Mouse (Mus musculus): ENCODE data around the gene Usp31. TPM values are rescaled to one million over a fixed set of nuclear protein-coding genes. Genes with fewer than 3 reads are reported as not detected.

Usp31 gene
- total RNA-seq (2021): 10 to 100 TPM; 58.9 to 60.3 TPM

GRCm38 (mm10) chr7:121707073-121707667, at the start of gene Usp31:
Usp31 (minus strand) TSS chr7:121707253.
- DNase-seq (ENCODE audit: extremely low spot score in 1 of 2, low spot score in 1 of 2): peak; percentile 78 to 86

- no peak for DNase-seq (ENCODE audit: extremely low spot score in 1 of 2, low spot score in 1 of 2)
These were observed 47.7 kb upstream of the Usp31 start for GRCm38 (mm10) chr7:121754748-121755147.

- no peak for DNase-seq (ENCODE audit: extremely low spot score in 1 of 2, low spot score in 1 of 2)
These were observed 43.2 kb upstream of the Usp31 start for GRCm38 (mm10) chr7:121750244-121750643.

DNA sequence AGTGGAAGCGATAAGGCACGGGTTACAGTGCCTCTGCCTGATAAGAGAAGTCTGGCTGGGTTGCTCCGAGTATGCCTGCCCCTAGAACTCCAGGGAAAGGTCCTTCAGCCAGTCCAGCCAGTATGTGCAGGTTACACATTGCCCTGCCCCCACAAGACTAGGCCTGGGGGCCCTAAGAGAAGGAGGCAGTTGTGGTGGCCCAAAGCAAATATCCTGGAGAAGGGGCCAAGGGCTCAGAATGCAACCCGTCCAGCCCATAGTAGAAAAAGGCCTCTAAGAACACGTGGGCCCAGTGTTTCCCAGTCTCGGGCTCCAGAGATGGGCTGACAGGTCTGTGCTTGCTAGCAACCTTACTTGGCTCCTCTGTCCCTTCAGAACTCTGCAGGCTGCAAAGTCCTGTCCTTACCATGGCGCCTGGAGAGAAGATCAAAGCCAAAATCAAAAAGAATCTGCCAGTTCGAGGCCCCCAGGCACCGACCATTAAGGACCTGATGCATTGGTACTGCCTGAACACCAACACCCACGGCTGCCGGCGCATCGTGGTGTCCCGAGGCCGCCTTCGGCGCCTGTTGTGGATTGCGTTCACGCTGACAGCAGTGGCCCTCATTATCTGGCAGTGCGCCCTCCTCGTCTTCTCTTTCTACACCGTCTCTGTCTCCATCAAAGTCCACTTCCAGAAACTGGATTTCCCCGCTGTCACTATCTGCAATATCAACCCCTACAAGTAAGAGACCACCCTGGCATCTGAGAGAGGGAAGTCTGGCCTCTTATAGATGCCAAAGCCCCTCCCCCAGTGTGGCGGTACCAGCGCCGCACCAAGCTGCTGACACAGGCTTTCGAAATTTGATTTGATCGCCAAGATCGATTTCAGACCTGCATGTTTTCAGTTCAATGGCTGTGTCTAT, 30.7 kb upstream of the Usp31 start:
- peak in 1 of 2 experiments; percentile 4 for DNase-seq (ENCODE audit: extremely low spot score in 1 of 2, low spot score in 1 of 2)

DNA sequence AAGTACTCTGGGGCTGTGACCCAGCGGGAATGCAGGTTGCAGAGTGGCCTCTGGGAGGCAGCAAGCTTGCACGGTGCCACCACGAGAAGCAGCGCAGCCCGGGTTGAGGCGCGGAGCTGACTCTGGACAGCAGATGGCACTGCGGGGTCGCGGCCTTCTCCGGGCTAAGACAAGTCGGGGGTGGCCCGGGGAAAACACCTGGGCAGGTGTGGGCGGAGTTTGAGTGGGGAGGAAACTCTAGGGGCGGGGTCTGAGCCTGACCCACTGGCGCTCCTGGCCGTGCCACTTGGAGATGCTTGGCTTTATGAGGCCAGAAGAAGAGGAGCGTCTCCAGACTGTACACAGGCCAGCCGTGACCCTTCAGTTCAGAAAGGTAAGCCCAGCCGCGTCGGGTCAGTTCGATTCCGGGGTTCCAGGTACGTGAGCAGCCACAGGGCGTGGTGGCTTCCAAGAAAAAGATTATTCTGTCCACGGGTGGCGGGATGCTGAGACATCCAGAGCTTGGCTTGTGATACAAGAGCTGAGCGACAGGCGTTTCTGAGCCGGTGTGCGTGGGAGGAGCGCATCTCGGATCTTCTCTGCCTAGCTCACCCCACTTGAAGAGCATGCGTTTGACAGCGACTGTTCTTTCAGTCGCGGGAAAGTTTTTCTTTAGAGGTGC, 27.2 kb upstream of the Usp31 start, which contains the start of gene Scnn1g:
Scnn1g (plus strand) TSS at position 309 of the 661 bp plus-strand sequence.
- peak; percentile 81 to 85 for DNase-seq (ENCODE audit: extremely low spot score in 1 of 2, low spot score in 1 of 2)

- DNase-seq (ENCODE audit: extremely low spot score in 1 of 2, low spot score in 1 of 2): peak in 1 of 2 experiments; percentile 16
These were observed 23.2 kb upstream of the Usp31 start for GRCm38 (mm10) chr7:121730225-121730624.

- no peak for DNase-seq (ENCODE audit: extremely low spot score in 1 of 2, low spot score in 1 of 2)
These were observed 10.0 kb upstream of the Usp31 start for GRCm38 (mm10) chr7:121717031-121717430.

DNA sequence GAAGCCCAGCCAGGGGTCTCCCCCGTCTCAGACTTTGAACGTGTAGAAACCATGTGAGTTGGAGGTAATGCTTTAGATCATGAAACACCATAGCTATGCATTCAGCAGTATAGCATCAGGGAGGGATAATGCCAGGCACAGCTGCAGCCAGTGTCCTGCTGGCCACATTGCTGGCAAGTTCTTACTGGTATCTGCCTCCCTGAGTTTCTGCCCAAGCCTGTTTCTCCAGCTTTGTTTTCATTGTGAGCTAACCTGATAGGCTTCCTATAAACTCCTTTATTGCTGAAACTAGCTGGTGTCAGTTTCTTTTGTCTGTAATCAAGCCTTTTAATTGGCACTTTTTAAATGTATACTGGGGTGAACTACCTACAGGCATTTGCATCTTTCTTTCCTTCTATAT, 4.1 kb upstream of the Usp31 start:
- no peak for DNase-seq (ENCODE audit: extremely low spot score in 1 of 2, low spot score in 1 of 2)

DNA sequence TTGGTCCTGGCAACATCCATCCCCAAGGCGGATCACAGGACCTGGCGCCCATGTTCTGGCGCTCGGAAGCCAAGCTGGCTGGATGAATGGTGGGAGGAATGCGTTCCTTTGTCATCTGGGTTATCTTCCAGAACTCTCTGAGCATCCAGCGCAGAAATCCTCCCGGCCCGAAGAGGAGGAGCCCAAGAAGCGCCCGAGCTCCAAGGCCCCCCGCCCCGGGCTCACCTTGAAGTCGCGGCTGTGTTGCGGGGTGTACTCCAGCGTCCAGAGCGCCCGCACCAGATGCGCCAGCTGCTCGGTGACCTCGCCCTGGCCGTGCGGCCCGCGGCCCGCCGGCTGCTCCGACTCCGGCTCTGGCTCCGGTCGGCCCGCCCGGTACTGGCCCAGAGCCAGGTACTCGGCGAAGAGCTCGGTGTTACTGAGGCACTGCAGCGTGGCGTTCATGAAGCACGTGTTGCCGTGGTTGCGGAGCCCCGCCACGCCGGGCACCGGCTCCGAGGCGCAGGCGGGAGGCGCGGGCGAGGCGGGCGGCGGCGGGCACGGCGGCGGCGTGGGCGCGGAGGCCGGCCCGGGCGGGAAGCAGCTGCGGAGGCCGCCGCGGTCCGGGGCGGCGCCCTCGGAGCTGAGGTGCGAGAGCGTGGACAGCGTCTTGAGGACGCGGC, 511 bp downstream of the Usp31 start:
- peak; percentile 39 to 42 for DNase-seq (ENCODE audit: extremely low spot score in 1 of 2, low spot score in 1 of 2)

DNA sequence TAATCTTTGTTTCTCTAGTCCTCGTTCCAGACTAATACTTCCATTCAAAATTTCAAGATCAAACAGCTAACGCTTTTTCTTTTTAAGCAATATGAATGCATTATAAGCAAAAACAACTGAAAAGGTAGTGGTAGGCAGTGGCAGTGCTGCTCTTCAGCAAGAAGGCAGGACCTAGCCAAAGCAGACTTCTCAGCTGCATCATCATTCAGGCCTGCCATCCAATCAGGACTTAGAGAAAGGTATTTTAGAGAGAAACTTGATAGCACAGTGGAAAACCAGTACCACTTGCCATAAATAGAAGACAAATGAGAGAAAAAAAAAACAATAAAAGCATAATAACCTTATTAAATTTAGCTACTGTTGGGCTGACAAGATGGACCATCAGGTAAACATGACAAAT, 2.0 kb downstream of the Usp31 start:
- no peak for DNase-seq (ENCODE audit: extremely low spot score in 1 of 2, low spot score in 1 of 2)

DNA sequence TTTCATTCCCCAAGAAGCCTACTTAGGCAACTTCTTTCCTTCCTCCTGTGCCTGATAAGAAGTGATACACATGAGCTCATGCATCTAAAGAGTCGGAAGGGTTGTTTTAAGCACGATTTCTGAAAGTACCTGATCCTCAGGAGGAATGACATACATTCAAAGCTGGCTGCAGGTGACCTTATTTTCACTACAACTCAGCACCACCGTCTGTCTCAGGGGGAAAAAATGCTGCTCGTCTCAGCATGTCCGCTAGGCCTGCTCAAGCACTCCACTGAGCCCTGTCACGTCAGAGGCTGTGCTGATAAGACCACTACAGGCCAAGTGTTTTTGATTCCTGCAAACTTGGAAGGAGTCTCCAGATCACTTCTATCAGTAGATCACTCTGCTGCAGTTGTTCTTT, 5.1 kb downstream of the Usp31 start:
- no peak for DNase-seq (ENCODE audit: extremely low spot score in 1 of 2, low spot score in 1 of 2)

GRCm38 (mm10) chr7:121700480-121700879, 6.6 kb downstream of the Usp31 start:
- no peak for DNase-seq (ENCODE audit: extremely low spot score in 1 of 2, low spot score in 1 of 2)

DNA sequence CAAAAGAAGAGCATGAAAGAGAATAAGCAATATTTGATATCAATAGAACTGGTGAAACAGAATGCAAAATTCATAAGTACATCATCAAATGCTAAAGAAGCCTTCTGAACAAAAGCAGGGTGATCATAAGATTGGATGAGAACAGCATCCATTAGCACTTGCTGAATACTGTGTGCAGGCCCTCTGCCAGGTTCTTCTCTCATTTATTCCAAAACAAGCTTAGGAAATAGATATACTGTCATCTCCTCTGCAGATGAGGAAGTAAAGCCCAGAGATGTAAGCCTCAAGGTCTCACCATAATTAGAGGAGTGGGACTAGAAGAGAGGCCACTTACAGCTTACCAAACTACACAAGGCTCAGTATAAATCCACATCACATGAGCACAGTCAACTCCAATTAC, 7.8 kb downstream of the Usp31 start:
- no peak for DNase-seq (ENCODE audit: extremely low spot score in 1 of 2, low spot score in 1 of 2)

- no peak for DNase-seq (ENCODE audit: extremely low spot score in 1 of 2, low spot score in 1 of 2)
These were observed 9.5 kb downstream of the Usp31 start for GRCm38 (mm10) chr7:121697574-121697973.

GRCm38 (mm10) chr7:121697170-121697569, 9.9 kb downstream of the Usp31 start:
- no peak for DNase-seq (ENCODE audit: extremely low spot score in 1 of 2, low spot score in 1 of 2)

GRCm38 (mm10) chr7:121691803-121692202, 15.2 kb downstream of the Usp31 start:
- DNase-seq (ENCODE audit: extremely low spot score in 1 of 2, low spot score in 1 of 2): no peak

- no peak for DNase-seq (ENCODE audit: extremely low spot score in 1 of 2, low spot score in 1 of 2)
These were observed 17.7 kb downstream of the Usp31 start for GRCm38 (mm10) chr7:121689338-121689737.

- DNase-seq (ENCODE audit: extremely low spot score in 1 of 2, low spot score in 1 of 2): no peak
These were observed 21.7 kb downstream of the Usp31 start for GRCm38 (mm10) chr7:121685140-121685984.

GRCm38 (mm10) chr7:121681191-121681590, 25.9 kb downstream of the Usp31 start:
- no peak for DNase-seq (ENCODE audit: extremely low spot score in 1 of 2, low spot score in 1 of 2)

Measured in layer of hippocampus, postnatal 25 days (tissue).